Mouse (Mus musculus) CH12.LX (cell line): ENCODE measurements around the gene Ildr1. TPM values are rescaled to one million over a fixed set of nuclear protein-coding genes. Genes with fewer than 3 reads are reported as not detected.

Experiments used
- DNase-seq: peaks from one replicate; pipeline ENCODE4 v3.0.0-alpha.2; 2013; ENCODE audit errors: extremely low read depth
- H3K27ac ChIP-seq: 2 replicates; pipeline ENCODE4 v1.5.1; 2012; ENCODE audit warnings: low read depth, mild to moderate bottlenecking, control low read depth, moderate library complexity; ENCODE audit not compliant: insufficient read depth
- H3K27me3 ChIP-seq: replicated peaks from 2 replicates; pipeline ENCODE3; 2012; ENCODE audit warnings: inconsistent platforms
- H3K36me3 ChIP-seq, 2 experiments: replicated peaks in 1 of 2; 2 replicates each; pipeline versions ENCODE3 to v1.6.1; 2012; ENCODE audit warnings: inconsistent platforms in 1 of 2, low read length in 1 of 2, mild to moderate bottlenecking in 1 of 2, mixed read lengths in 1 of 2, moderate library complexity in 1 of 2; ENCODE audit not compliant: control insufficient read depth in 1 of 2, insufficient read depth in 1 of 2
- H3K4me1 ChIP-seq, 2 experiments: 2 replicates each; pipeline ENCODE4 v1.6.1; 2012; ENCODE audit warnings: inconsistent platforms in 1 of 2, moderate library complexity in 1 of 2; ENCODE audit not compliant: insufficient read depth in 2 of 2, control insufficient read depth in 1 of 2
- H3K4me2 ChIP-seq: 2 replicates; pipeline ENCODE4 v1.6.1; 2012; ENCODE audit warnings: low read depth, mild to moderate bottlenecking, control low read depth; ENCODE audit not compliant: poor library complexity, insufficient read depth, severe bottlenecking
- H3K4me3 ChIP-seq, 3 experiments: fragments of 150-350 bp in 1 of 3; sonication (generic) in 1 of 3; replicated peaks in 1 of 3; 2 replicates each; pipeline versions ENCODE3 to v1.5.1; 2011 to 2012; ENCODE audit warnings: low read depth in 2 of 3, low read length in 2 of 3, mild to moderate bottlenecking in 2 of 3, moderate library complexity in 2 of 3, control low read depth in 1 of 3, improper control_type of control experiment in 1 of 3, inconsistent platforms in 1 of 3, mixed read lengths in 1 of 3; ENCODE audit not compliant: poor library complexity in 1 of 3
- H3K79me2 ChIP-seq: replicated peaks from 2 replicates; pipeline ENCODE4 v1.6.1; 2012; ENCODE audit warnings: mild to moderate bottlenecking, moderate library complexity; ENCODE audit not compliant: control insufficient read depth, poor library complexity, insufficient read depth, severe bottlenecking; ENCODE audit errors: extremely low read depth
- H3K9ac ChIP-seq: 2 replicates; pipeline ENCODE4 v1.6.1; 2012; ENCODE audit warnings: low read depth, mild to moderate bottlenecking, control low read depth, moderate library complexity; ENCODE audit not compliant: insufficient read depth
- H3K9me3 ChIP-seq: replicated peaks from 2 replicates; pipeline ENCODE3; 2012; ENCODE audit warnings: low read length, inconsistent platforms, mixed read lengths
- BHLHE40 ChIP-seq: IDR thresholded peaks from 2 replicates; pipeline ENCODE4 v1.6.1; 2011; ENCODE audit warnings: mild to moderate bottlenecking, low read depth, low read length, improper control_type of control experiment
- CHD1 ChIP-seq: IDR thresholded peaks from 2 replicates; pipeline ENCODE4 v1.6.1; 2012; ENCODE audit warnings: low read depth, low read length, improper control_type of control experiment, inconsistent platforms
- CHD2 ChIP-seq: IDR thresholded peaks from 2 replicates; pipeline ENCODE4 v1.6.1; 2011; ENCODE audit warnings: low read length, improper control_type of control experiment
- CTCF ChIP-seq, 2 experiments: IDR thresholded peaks in 1 of 2; conservative IDR thresholded peaks in 1 of 2; 2 replicates each; pipeline ENCODE4 v1.5.1; 2011 to 2012; ENCODE audit warnings: low read depth in 2 of 2, low read length in 2 of 2, improper control_type of control experiment in 1 of 2, inconsistent platforms in 1 of 2, mild to moderate bottlenecking in 1 of 2, moderate library complexity in 1 of 2
- ELF1 ChIP-seq: IDR thresholded peaks from 2 replicates; pipeline ENCODE4 v1.6.1; 2014; ENCODE audit warnings: low read depth, mild to moderate bottlenecking, inconsistent platforms, low read length, improper control_type of control experiment
- HCFC1 ChIP-seq: IDR thresholded peaks from 2 replicates; pipeline ENCODE4 v1.6.1; 2012; ENCODE audit warnings: low read depth, mild to moderate bottlenecking, inconsistent platforms, low read length, improper control_type of control experiment
- JUN ChIP-seq: IDR thresholded peaks from 2 replicates; pipeline ENCODE4 v1.6.1; 2011; ENCODE audit warnings: low read depth, mild to moderate bottlenecking, low read length, improper control_type of control experiment, moderate library complexity; ENCODE audit not compliant: insufficient read depth
- JUND ChIP-seq: conservative IDR thresholded peaks from 2 replicates; pipeline ENCODE4 v1.6.1; 2011; ENCODE audit warnings: low read depth, low read length, improper control_type of control experiment
- MAZ ChIP-seq: IDR thresholded peaks from 2 replicates; pipeline ENCODE4 v1.6.1; 2012; ENCODE audit warnings: low read depth, mild to moderate bottlenecking, inconsistent platforms, low read length, improper control_type of control experiment, moderate library complexity
- MYC ChIP-seq: IDR thresholded peaks from 2 replicates; pipeline ENCODE4 v1.6.1; 2011; ENCODE audit warnings: low read depth, mild to moderate bottlenecking, improper control_type of control experiment, low read length
- NELFE ChIP-seq: IDR thresholded peaks from 2 replicates; pipeline ENCODE4 v1.6.1; 2011; ENCODE audit warnings: low read depth, low read length, improper control_type of control experiment
- NRF1 ChIP-seq: IDR thresholded peaks from 2 replicates; pipeline ENCODE4 v1.6.1; 2014; ENCODE audit warnings: low read depth, mild to moderate bottlenecking, inconsistent platforms, low read length, improper control_type of control experiment, moderate library complexity
- POLR2AphosphoS2 ChIP-seq: IDR thresholded peaks from 2 replicates; pipeline ENCODE4 v1.6.1; 2011; ENCODE audit warnings: low read depth, low read length, improper control_type of control experiment
- SIN3A ChIP-seq: IDR thresholded peaks from 2 replicates; pipeline ENCODE4 v1.6.1; 2012; ENCODE audit warnings: low read length, improper control_type of control experiment, inconsistent platforms
- SMC3 ChIP-seq: IDR thresholded peaks from 2 replicates; pipeline ENCODE4 v1.6.1; 2011; ENCODE audit warnings: low read depth, low read length, improper control_type of control experiment
- TBP ChIP-seq: conservative IDR thresholded peaks from 2 replicates; pipeline ENCODE4 v1.6.1; 2011; ENCODE audit warnings: low read depth, low read length, improper control_type of control experiment
- UBTF ChIP-seq: IDR thresholded peaks from 2 replicates; pipeline ENCODE4 v1.6.1; 2012; ENCODE audit warnings: low read depth, mild to moderate bottlenecking, inconsistent platforms, low read length, improper control_type of control experiment, moderate library complexity
- USF1 ChIP-seq: IDR thresholded peaks from 2 replicates; pipeline ENCODE4 v1.6.1; 2014; ENCODE audit warnings: low read depth, mild to moderate bottlenecking, inconsistent platforms, low read length, improper control_type of control experiment
- USF2 ChIP-seq: conservative IDR thresholded peaks from 2 replicates; pipeline ENCODE4 v1.6.1; 2011; ENCODE audit warnings: low read depth, low read length, improper control_type of control experiment
- ZC3H11A ChIP-seq: IDR thresholded peaks from 2 replicates; pipeline ENCODE4 v1.6.1; 2012; ENCODE audit warnings: low read depth, mild to moderate bottlenecking, inconsistent platforms, low read length, improper control_type of control experiment
- dilution Hi-C: fragments of 300-500 bp; cut with MboI; formaldehyde crosslinking; loops from 2 replicates; pipeline ENCODE4 v1.14.3; 2020; ENCODE audit warnings: low sequenced_read_pairs; ENCODE audit not compliant: extremely low pct_unique_long_range_greater_than_20kb, extremely low pct_ligation_motif_present
- in situ Hi-C: fragments of 300-500 bp; cut with MboI; formaldehyde crosslinking; loops from 3 replicates; pipeline ENCODE4 v1.14.3; 2019; ENCODE audit warnings: low sequenced_read_pairs, low pct_ligation_motif_present, low pct_unique_long_range_greater_than_20kb, mixed read lengths
- polyA plus RNA-seq: library from polyadenylated mRNA; unstranded; fragments of >175 nt; gene quantifications from 2 replicates; pipeline ENCODE4 v1.2.1, GENCODE M21; 2012; ENCODE audit warnings: low read depth; ENCODE audit not compliant: insufficient read length
- total RNA-seq, 2 experiments: library from RNA; depleted of rRNA; stranded (reverse); fragments of 300-350 nt in 1 of 2; fragments of >200 nt in 1 of 2; gene quantifications; 2 replicates each; pipeline ENCODE4 v1.2.3; 2012 to 2014

The Ildr1 gene
- total and polyA plus RNA-seq, 3 experiments = 0.34 to 0.81 (median 0.76) TPM

GRCm38 (mm10) chr16:36770830-36771229 is 77.1 kb downstream of the Ildr1 start:
- dilution Hi-C loops = no loop called here
- in situ Hi-C loops = no loop called here
- TF ChIP-seq TBP = no peak
- no peak for TF ChIP-seq JUND
- no peak for TF ChIP-seq USF2
- no peak for TF ChIP-seq USF1
- no peak for TF ChIP-seq NELFE
- no peak for TF ChIP-seq CTCF (conservative IDR thresholded peaks at IDR 0.05 in 1 of 2, IDR thresholded peaks at IDR 0.05 in 1 of 2; ENCODE audit: low read depth in 2 of 2, low read length in 2 of 2)
- no peak for TF ChIP-seq NRF1
- no peak for TF ChIP-seq SIN3A
- no peak for TF ChIP-seq MAZ
- TF ChIP-seq MYC = no peak
- no peaks in the 10 kb centered on the region for H3K9me3 ChIP-seq
- H3K4me3 ChIP-seq = no peak overlapping the region
- DNase-seq = no peak
- no peaks in the 10 kb centered on the region for H3K79me2 ChIP-seq
- H3K4me1 ChIP-seq = peaks cover 3 to 5% of the 10 kb centered on the region in 2 experiments; a peak in 2 of 4 replicates
- no peak overlapping the region for H3K4me2 ChIP-seq
- H3K9ac ChIP-seq = no peak overlapping the region
- no peak overlapping the region for H3K27ac ChIP-seq
- peaks cover 1% of the 10 kb centered on the region for H3K27me3 ChIP-seq
- no peaks in the 10 kb centered on the region for H3K36me3 ChIP-seq

- no peaks in the 10 kb centered on the region for H3K9me3 ChIP-seq
- no peak overlapping the region for H3K9ac ChIP-seq
- H3K79me2 ChIP-seq = no peaks in the 10 kb centered on the region
- no peaks in the 10 kb centered on the region for H3K36me3 ChIP-seq
- H3K4me3 ChIP-seq = no peak overlapping the region
- TF ChIP-seq SMC3 (no peak), HCFC1 (no peak), UBTF (no peak), CHD1 (no peak), POLR2AphosphoS2 (no peak), CHD2 (no peak), MAZ (no peak), BHLHE40 (no peak), JUN (no peak), ZC3H11A (no peak), ELF1 (no peak)
- H3K27ac ChIP-seq = no peak overlapping the region
- DNase-seq = no peak
- H3K4me2 ChIP-seq = no peak overlapping the region
- dilution Hi-C loops (no loop called here), in situ Hi-C loops (no loop called here)
- peaks cover 3 to 5% of the 10 kb centered on the region in 2 experiments; a peak in 2 of 4 replicates for H3K4me1 ChIP-seq
- peaks cover 1% of the 10 kb centered on the region for H3K27me3 ChIP-seq
These were observed 77.5 kb downstream of the Ildr1 start for GRCm38 (mm10) chr16:36771244-36771643.
